Mouse (Mus musculus): Measurements from ENCODE around the gene Gm9513. TPM values are rescaled to one million over a fixed set of nuclear protein-coding genes. Genes with fewer than 3 reads are reported as not detected.

Gene Gm9513
- not detected in 2 replicates for polyA plus RNA-seq (2011; ENCODE audit: insufficient read depth, insufficient read length, low read depth, missing spikeins)

- Histone ChIP-seq H3K27ac (ENCODE audit: insufficient read depth, low read length) (no peak within 1 kb of the TSS), H3K4me1 (ENCODE audit: control insufficient read depth, insufficient read depth, low read length) (no peaks in the 10 kb centered on the region), H3K4me3 (ENCODE audit: low read depth, low read length) (no peak within 1 kb of the TSS), H3K27me3 (ENCODE audit: control insufficient read depth, insufficient read depth, low read length, poor library complexity, severe bottlenecking) (no peaks in the 10 kb centered on the region), H3K36me3 (ENCODE audit: control insufficient read depth, insufficient read depth, low read length, poor library complexity, severe bottlenecking) (no peaks in the 10 kb centered on the region), H3K9me3 (replicated peaks; ENCODE audit: control insufficient read depth, insufficient read depth, low read length, poor library complexity, severe bottlenecking) (no peaks in the 10 kb centered on the region), H3K9ac (ENCODE audit: low read depth, poor library complexity, severe bottlenecking) (no peak within 1 kb of the TSS)
- TF ChIP-seq CTCF (IDR thresholded peaks at IDR 0.05; ENCODE audit: low read depth, low read length) = no peak
- TF ChIP-seq EP300 (IDR thresholded peaks at IDR 0.05; ENCODE audit: insufficient read depth, low read depth, low read length) = no peak
- no peak for TF ChIP-seq POLR2A (IDR thresholded peaks at IDR 0.05; ENCODE audit: insufficient read depth, low read length)
Measured at GRCm38 (mm10) chr9:36475338-36475737, at the start of gene Gm9513. Gm9513 (plus strand) TSS chr9:36475638.

DNA sequence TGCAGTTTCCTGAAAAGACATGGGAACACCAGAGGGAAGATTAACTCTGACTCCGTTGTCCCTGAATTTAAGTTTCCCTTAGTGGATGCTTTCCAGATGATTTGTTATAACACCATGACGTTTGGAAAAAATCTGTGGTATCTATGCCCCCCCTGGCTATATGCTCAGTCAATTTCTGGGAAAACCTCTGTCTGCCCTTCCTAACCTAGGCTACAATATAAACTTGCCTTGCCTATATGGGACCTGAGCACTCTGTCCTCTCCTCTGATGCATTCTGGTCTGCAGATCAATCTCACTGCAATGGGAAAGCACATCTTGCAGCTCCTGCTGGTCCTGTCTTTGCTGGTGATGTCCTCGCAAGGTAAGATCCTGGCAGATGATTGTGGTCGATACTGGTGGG lies 43.9 kb upstream of the Gm9513 start, which contains the start of gene Gm7257:
Gene Gm7257, plus strand, starts transcription at position 301 of the 400 bp plus-strand sequence.
- H3K4me3 ChIP-seq (ENCODE audit: low read depth, low read length) = no peak within 1 kb of the TSS
- H3K27me3 ChIP-seq (ENCODE audit: control insufficient read depth, insufficient read depth, low read length, poor library complexity, severe bottlenecking) = no peaks in the 10 kb centered on the region
- no peak within 1 kb of the TSS for H3K9ac ChIP-seq (ENCODE audit: low read depth, poor library complexity, severe bottlenecking)
- no peaks in the 10 kb centered on the region for H3K4me1 ChIP-seq (ENCODE audit: control insufficient read depth, insufficient read depth, low read length)
- H3K27ac ChIP-seq (ENCODE audit: insufficient read depth, low read length) = no peak within 1 kb of the TSS
- no peak for TF ChIP-seq POLR2A (IDR thresholded peaks at IDR 0.05; ENCODE audit: insufficient read depth, low read length)
- no peak for TF ChIP-seq CTCF (IDR thresholded peaks at IDR 0.05; ENCODE audit: low read depth, low read length)
- no peaks in the 10 kb centered on the region for H3K36me3 ChIP-seq (ENCODE audit: control insufficient read depth, insufficient read depth, low read length, poor library complexity, severe bottlenecking)
- no peaks in the 10 kb centered on the region for H3K9me3 ChIP-seq (replicated peaks; ENCODE audit: control insufficient read depth, insufficient read depth, low read length, poor library complexity, severe bottlenecking)

DNA sequence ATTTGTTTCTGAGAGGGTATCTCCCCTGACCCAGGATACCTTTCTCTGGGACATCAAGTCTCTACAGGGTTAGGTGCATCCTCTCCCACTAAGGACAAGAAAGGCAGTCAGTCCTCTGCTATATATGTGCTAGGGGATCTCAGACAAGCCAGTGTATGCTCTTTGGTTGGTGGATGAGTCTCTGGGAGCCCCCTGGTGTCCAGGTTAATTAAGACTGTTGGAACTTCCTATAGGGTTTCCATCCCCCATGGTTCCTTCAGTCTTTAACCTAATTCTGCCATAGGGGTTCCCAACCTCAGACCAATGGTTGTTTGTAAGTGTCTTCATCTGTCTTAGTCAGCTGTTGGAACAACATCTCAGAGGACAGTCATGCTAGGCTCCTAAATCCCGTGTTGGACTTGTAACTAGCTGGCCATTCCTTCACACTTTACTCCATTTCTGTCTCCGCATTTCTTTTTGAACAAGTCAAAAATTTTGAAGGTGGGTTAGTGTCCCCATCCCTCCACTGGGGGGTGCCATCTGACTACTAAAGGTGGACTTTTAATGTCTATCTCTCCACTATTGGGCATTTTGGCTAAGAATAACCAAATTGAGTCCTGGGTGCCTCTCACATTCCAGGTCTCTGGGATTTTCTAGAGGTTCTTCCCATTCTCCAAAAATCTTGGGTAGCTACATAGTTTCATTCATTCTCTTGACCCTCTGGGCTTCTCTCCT lies 40.2 kb upstream of the Gm9513 start:
- no peaks in the 10 kb centered on the region for H3K9me3 ChIP-seq (replicated peaks; ENCODE audit: control insufficient read depth, insufficient read depth, low read length, poor library complexity, severe bottlenecking)
- no peak overlapping the region for H3K9ac ChIP-seq (ENCODE audit: low read depth, poor library complexity, severe bottlenecking)
- H3K27me3 ChIP-seq (ENCODE audit: control insufficient read depth, insufficient read depth, low read length, poor library complexity, severe bottlenecking) = no peaks in the 10 kb centered on the region
- no peaks in the 10 kb centered on the region for H3K36me3 ChIP-seq (ENCODE audit: control insufficient read depth, insufficient read depth, low read length, poor library complexity, severe bottlenecking)
- H3K4me1 ChIP-seq (ENCODE audit: control insufficient read depth, insufficient read depth, low read length) = no peaks in the 10 kb centered on the region
- H3K27ac ChIP-seq (ENCODE audit: insufficient read depth, low read length) = no peak overlapping the region
- no peak overlapping the region for H3K4me3 ChIP-seq (ENCODE audit: low read depth, low read length)
- no peak for TF ChIP-seq CTCF (IDR thresholded peaks at IDR 0.05; ENCODE audit: low read depth, low read length)
- no peak for TF ChIP-seq POLR2A (IDR thresholded peaks at IDR 0.05; ENCODE audit: insufficient read depth, low read length)
- no peak for TF ChIP-seq EP300 (IDR thresholded peaks at IDR 0.05; ENCODE audit: insufficient read depth, low read depth, low read length)

DNA sequence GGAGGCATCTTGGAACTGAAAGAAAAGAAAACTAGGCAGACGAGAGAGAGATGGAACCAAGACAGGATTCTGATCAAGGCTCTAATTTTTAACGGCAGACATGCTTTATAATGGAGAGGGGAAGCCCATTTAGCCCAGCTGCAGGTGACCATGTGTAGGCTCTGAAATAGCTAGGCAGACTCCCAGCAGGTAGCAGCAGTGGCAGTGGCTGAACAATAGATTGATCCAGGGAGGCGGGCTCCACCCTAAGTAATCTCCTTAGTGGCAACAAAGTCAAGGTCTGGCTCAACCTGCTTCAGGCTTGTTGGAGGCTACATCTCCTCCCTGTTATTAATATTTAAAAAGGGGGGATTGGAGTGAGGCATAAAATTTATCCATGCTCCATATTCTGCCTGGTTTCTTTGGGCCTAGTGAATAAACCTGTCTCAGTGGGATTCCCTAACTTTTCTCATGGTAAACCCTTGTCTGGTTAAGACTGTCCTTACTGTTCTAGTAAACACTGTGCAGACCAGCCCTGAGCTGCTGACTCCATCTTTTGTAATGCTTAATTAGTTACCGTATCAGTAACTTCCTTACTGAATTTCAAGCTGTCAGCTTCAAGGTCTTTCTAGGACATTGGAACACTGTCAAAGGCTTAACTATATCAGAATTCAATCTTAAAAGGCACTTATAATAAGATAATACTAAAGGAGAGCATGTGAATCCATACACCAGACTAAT lies 19.2 kb downstream of the Gm9513 start:
- H3K36me3 ChIP-seq (ENCODE audit: control insufficient read depth, insufficient read depth, low read length, poor library complexity, severe bottlenecking) = no peaks in the 10 kb centered on the region
- no peak overlapping the region for H3K27ac ChIP-seq (ENCODE audit: insufficient read depth, low read length)
- TF ChIP-seq CTCF (IDR thresholded peaks at IDR 0.05; ENCODE audit: low read depth, low read length) (no peak), POLR2A (IDR thresholded peaks at IDR 0.05; ENCODE audit: insufficient read depth, low read length) (no peak), EP300 (IDR thresholded peaks at IDR 0.05; ENCODE audit: insufficient read depth, low read depth, low read length) (no peak)
- peaks cover 33% of the 10 kb centered on the region for H3K9me3 ChIP-seq (replicated peaks; ENCODE audit: control insufficient read depth, insufficient read depth, low read length, poor library complexity, severe bottlenecking)
- H3K4me1 ChIP-seq (ENCODE audit: control insufficient read depth, insufficient read depth, low read length) = no peaks in the 10 kb centered on the region
- H3K9ac ChIP-seq (ENCODE audit: low read depth, poor library complexity, severe bottlenecking) = no peak overlapping the region
- no peaks in the 10 kb centered on the region for H3K27me3 ChIP-seq (ENCODE audit: control insufficient read depth, insufficient read depth, low read length, poor library complexity, severe bottlenecking)
- H3K4me3 ChIP-seq (ENCODE audit: low read depth, low read length) = no peak overlapping the region

DNA sequence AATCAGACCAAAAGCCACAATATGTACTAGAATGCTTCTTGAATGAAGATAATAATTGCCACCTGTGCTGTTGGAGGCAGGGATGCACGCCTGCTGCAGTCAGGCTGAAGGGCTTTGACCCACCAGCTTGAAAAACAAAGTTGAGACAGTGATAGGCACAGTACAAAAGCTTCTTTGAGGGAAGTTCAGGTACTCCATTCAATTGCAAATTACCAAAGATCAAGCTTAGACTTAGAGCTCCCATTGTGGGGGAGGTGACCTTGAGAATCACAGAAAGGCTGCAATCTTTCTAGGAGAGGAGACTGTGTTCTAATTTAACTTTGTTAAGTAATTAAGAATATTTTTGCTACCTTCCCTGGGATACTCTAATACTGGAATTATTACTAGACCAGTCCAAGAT lies 20.4 kb downstream of the Gm9513 start:
- Histone ChIP-seq H3K4me3 (ENCODE audit: low read depth, low read length) (no peak overlapping the region), H3K9me3 (replicated peaks; ENCODE audit: control insufficient read depth, insufficient read depth, low read length, poor library complexity, severe bottlenecking) (peaks cover 33% of the 10 kb centered on the region), H3K27ac (ENCODE audit: insufficient read depth, low read length) (no peak overlapping the region), H3K27me3 (ENCODE audit: control insufficient read depth, insufficient read depth, low read length, poor library complexity, severe bottlenecking) (no peaks in the 10 kb centered on the region), H3K9ac (ENCODE audit: low read depth, poor library complexity, severe bottlenecking) (no peak overlapping the region), H3K4me1 (ENCODE audit: control insufficient read depth, insufficient read depth, low read length) (no peaks in the 10 kb centered on the region), H3K36me3 (ENCODE audit: control insufficient read depth, insufficient read depth, low read length, poor library complexity, severe bottlenecking) (no peaks in the 10 kb centered on the region)
- TF ChIP-seq EP300 (IDR thresholded peaks at IDR 0.05; ENCODE audit: insufficient read depth, low read depth, low read length) (peak; percentile 66; the same call in 1 of the 2 replicates), POLR2A (IDR thresholded peaks at IDR 0.05; ENCODE audit: insufficient read depth, low read length) (no peak)

DNA sequence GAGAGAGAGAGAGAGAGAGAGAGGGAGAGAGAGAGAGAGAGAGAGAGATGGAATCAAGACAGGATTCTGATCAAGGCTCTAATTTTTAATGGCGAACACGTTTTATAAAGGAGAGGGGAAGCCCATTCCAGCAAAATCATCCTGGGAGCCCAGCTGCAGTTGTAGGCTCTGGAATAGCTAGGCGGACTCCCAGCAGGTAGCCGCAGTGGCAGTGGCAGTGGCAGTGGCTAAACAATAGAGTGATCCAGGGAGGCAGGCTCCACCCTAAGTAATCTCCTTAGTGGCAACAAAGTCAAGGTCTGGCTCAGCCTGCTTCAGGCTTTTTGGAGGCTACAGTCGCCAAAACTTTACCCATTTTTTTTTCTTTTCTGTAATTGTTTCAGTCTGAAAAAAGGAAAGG lies 28.8 kb downstream of the Gm9513 start:
- Histone ChIP-seq H3K27me3 (ENCODE audit: control insufficient read depth, insufficient read depth, low read length, poor library complexity, severe bottlenecking) (no peaks in the 10 kb centered on the region), H3K4me3 (ENCODE audit: low read depth, low read length) (no peak overlapping the region), H3K9ac (ENCODE audit: low read depth, poor library complexity, severe bottlenecking) (no peak overlapping the region), H3K27ac (ENCODE audit: insufficient read depth, low read length) (no peak overlapping the region), H3K4me1 (ENCODE audit: control insufficient read depth, insufficient read depth, low read length) (no peaks in the 10 kb centered on the region), H3K36me3 (ENCODE audit: control insufficient read depth, insufficient read depth, low read length, poor library complexity, severe bottlenecking) (no peaks in the 10 kb centered on the region), H3K9me3 (replicated peaks; ENCODE audit: control insufficient read depth, insufficient read depth, low read length, poor library complexity, severe bottlenecking) (peaks cover 36% of the 10 kb centered on the region)
- TF ChIP-seq EP300 (IDR thresholded peaks at IDR 0.05; ENCODE audit: insufficient read depth, low read depth, low read length) (no peak), CTCF (IDR thresholded peaks at IDR 0.05; ENCODE audit: low read depth, low read length) (no peak), POLR2A (IDR thresholded peaks at IDR 0.05; ENCODE audit: insufficient read depth, low read length) (no peak)

Other genes starting within 250 kb of the Gm9513 start
- not detected in 2 replicates for gene Gm7257, start 43.8 kb upstream of the Gm9513 start, polyA plus RNA-seq (2011; ENCODE audit: insufficient read depth, insufficient read length, low read depth, missing spikeins)
- gene Gm5615, start 66.3 kb downstream of the Gm9513 start, polyA plus RNA-seq (2011; ENCODE audit: insufficient read depth, insufficient read length, low read depth, missing spikeins) = not detected in 2 replicates
- not detected in 2 replicates for gene Gm17689, start 107.0 kb downstream of the Gm9513 start, polyA plus RNA-seq (2011; ENCODE audit: insufficient read depth, insufficient read length, low read depth, missing spikeins)
- not detected in 2 replicates for gene A630095E13Rik, start 167.7 kb downstream of the Gm9513 start, polyA plus RNA-seq (2011; ENCODE audit: insufficient read depth, insufficient read length, low read depth, missing spikeins)
- gene Acrv1, start 217.6 kb downstream of the Gm9513 start, polyA plus RNA-seq (2011; ENCODE audit: insufficient read depth, insufficient read length, low read depth, missing spikeins) = not detected in 2 replicates

Data from ES-Bruce4 (cell line).